Mouse (Mus musculus): ENCODE data around the gene Gm49355.

Gene Gm49355

GRCm38 (mm10) chr14:12283641-12284040, at the start of gene Gm49355:
TSS of gene Gm49355 (plus strand) at chr14:12283976.
- WGBS = 79% methylated on average over 6 of the region's 6 CpGs

GRCm38 (mm10) chr14:12243726-12244125, 40.0 kb upstream of the Gm49355 start:
- 61% methylated on average over 4 of the region's 4 CpGs for WGBS

GRCm38 (mm10) chr14:12276031-12276430, 7.7 kb upstream of the Gm49355 start:
- WGBS = 77% methylated on average over 3 of the region's 3 CpGs

- under 1% methylated on average over 48 of the region's 48 CpGs for WGBS
Observed at GRCm38 (mm10) chr14:12284141-12284912, 551 bp downstream of the Gm49355 start, which contains the start of gene 3830406C13Rik. TSS of gene 3830406C13Rik (plus strand) at chr14:12284173.

- WGBS = 47% methylated on average over 7 of the region's 7 CpGs
Observed at GRCm38 (mm10) chr14:12296391-12296790, 12.6 kb downstream of the Gm49355 start.

GRCm38 (mm10) chr14:12299654-12300053, 15.9 kb downstream of the Gm49355 start:
- WGBS = 73% methylated on average over 6 of the region's 6 CpGs

GRCm38 (mm10) chr14:12300275-12300674, 16.5 kb downstream of the Gm49355 start:
- WGBS = 84% methylated on average over 4 of the region's 4 CpGs

GRCm38 (mm10) chr14:12300677-12301076, 16.9 kb downstream of the Gm49355 start:
- 59% methylated on average over 3 of the region's 3 CpGs for WGBS

GRCm38 (mm10) chr14:12303106-12303505, 19.3 kb downstream of the Gm49355 start:
- WGBS = 77% methylated on average over 2 of the region's 2 CpGs

GRCm38 (mm10) chr14:12333622-12334021, 49.8 kb downstream of the Gm49355 start:
- WGBS = 85% methylated on average over 7 of the region's 7 CpGs

GRCm38 (mm10) chr14:12334925-12335324, 51.1 kb downstream of the Gm49355 start:
- 57% methylated on average over 7 of the region's 7 CpGs for WGBS

- 21% methylated on average over 8 of the region's 8 CpGs for WGBS
Observed at GRCm38 (mm10) chr14:12337421-12337997, 53.7 kb downstream of the Gm49355 start.

GRCm38 (mm10) chr14:12337998-12338809, 54.4 kb downstream of the Gm49355 start:
- WGBS = 23% methylated on average over 16 of the region's 16 CpGs

- WGBS = 14% methylated on average over 10 of the region's 10 CpGs
Observed at GRCm38 (mm10) chr14:12338811-12339565, 55.2 kb downstream of the Gm49355 start.

GRCm38 (mm10) chr14:12340238-12341074, 56.7 kb downstream of the Gm49355 start:
- 8% methylated on average over 19 of the region's 19 CpGs for WGBS

GRCm38 (mm10) chr14:12341075-12341788, 57.5 kb downstream of the Gm49355 start:
- WGBS = 6% methylated on average over 42 of the region's 42 CpGs

GRCm38 (mm10) chr14:12341789-12342457, 58.1 kb downstream of the Gm49355 start:
- WGBS = 45% methylated on average over 24 of the region's 24 CpGs

- WGBS = 37% methylated on average over 23 of the region's 23 CpGs
Observed at GRCm38 (mm10) chr14:12342458-12343131, 58.8 kb downstream of the Gm49355 start.

GRCm38 (mm10) chr14:12343451-12343941, 59.7 kb downstream of the Gm49355 start:
- WGBS = 31% methylated on average over 20 of the region's 20 CpGs
